Mouse (Mus musculus): ENCODE data around the gene Fam180a. TPM values are rescaled to one million over a fixed set of nuclear protein-coding genes. Genes with fewer than 3 reads are reported as not detected.

Gene Fam180a
- total and polyA plus RNA-seq, 3 experiments, result not detected

GRCm38 (mm10) chr6:35313520-35313919, 12.4 kb downstream of the Fam180a start:
- Histone ChIP-seq H3K9me3 (replicated peaks; ENCODE audit: low read length) (no peaks in the 10 kb centered on the region), H3K27me3 (replicated peaks) (no peaks in the 10 kb centered on the region), H3K79me2 (replicated peaks; ENCODE audit: control insufficient read depth, extremely low read depth, insufficient read depth, poor library complexity, severe bottlenecking) (no peaks in the 10 kb centered on the region), H3K27ac (ENCODE audit: insufficient read depth, low read depth) (no peak overlapping the region), H3K4me1 (ENCODE audit: control insufficient read depth in 1 of 2, insufficient read depth in 2 of 2) (peaks cover 2 to 20% of the 10 kb centered on the region in 2 experiments; a peak in 3 of 4 replicates), H3K4me3 (replicated peaks in 1 of 3; ENCODE audit: low read depth in 2 of 3, low read length in 2 of 3, poor library complexity in 1 of 3) (no peak overlapping the region), H3K36me3 (replicated peaks in 1 of 2; ENCODE audit: control insufficient read depth in 1 of 2, insufficient read depth in 1 of 2, low read length in 1 of 2) (no peaks in the 10 kb centered on the region), H3K9ac (ENCODE audit: insufficient read depth, low read depth) (no peak overlapping the region), H3K4me2 (ENCODE audit: insufficient read depth, low read depth, poor library complexity, severe bottlenecking) (no peak overlapping the region)
- dilution Hi-C loops (cut with MboI; ENCODE audit: extremely low pct_ligation_motif_present, extremely low pct_unique_long_range_greater_than_20kb, low sequenced_read_pairs), result no loop called here
- TF ChIP-seq RAD21 (IDR thresholded peaks at IDR 0.05; ENCODE audit: low read depth, low read length) (no peak), JUN (IDR thresholded peaks at IDR 0.05; ENCODE audit: insufficient read depth, low read depth, low read length) (no peak), NRF1 (IDR thresholded peaks at IDR 0.05; ENCODE audit: low read depth, low read length) (no peak), CTCF (conservative IDR thresholded peaks at IDR 0.05 in 1 of 2, IDR thresholded peaks at IDR 0.05 in 1 of 2; ENCODE audit: low read depth in 2 of 2, low read length in 2 of 2) (no peak), MAFK (IDR thresholded peaks at IDR 0.05; ENCODE audit: insufficient replicate concordance, low read length) (no peak), JUND (conservative IDR thresholded peaks at IDR 0.05; ENCODE audit: low read depth, low read length) (no peak), MAX (IDR thresholded peaks at IDR 0.05; ENCODE audit: low read length) (no peak), IRF4 (IDR thresholded peaks at IDR 0.05; ENCODE audit: low read depth, low read length) (no peak), EP300 (IDR thresholded peaks at IDR 0.05; ENCODE audit: low read length) (no peak), CHD1 (IDR thresholded peaks at IDR 0.05; ENCODE audit: low read depth, low read length) (no peak), POLR2AphosphoS2 (IDR thresholded peaks at IDR 0.05; ENCODE audit: low read depth, low read length) (no peak), SIN3A (IDR thresholded peaks at IDR 0.05; ENCODE audit: low read length) (no peak), SMC3 (IDR thresholded peaks at IDR 0.05; ENCODE audit: low read depth, low read length) (no peak), E2F4 (IDR thresholded peaks at IDR 0.05; ENCODE audit: insufficient replicate concordance, low read depth, low read length) (no peak), ELF1 (IDR thresholded peaks at IDR 0.05; ENCODE audit: low read depth, low read length) (no peak), NELFE (IDR thresholded peaks at IDR 0.05; ENCODE audit: low read depth, low read length) (no peak)
- DNase-seq (ENCODE audit: extremely low read depth), result no peak
- in situ Hi-C loops (cut with MboI; ENCODE audit: low pct_ligation_motif_present, low pct_unique_long_range_greater_than_20kb, low sequenced_read_pairs), result no loop called here

- Histone ChIP-seq H3K36me3 (replicated peaks in 1 of 2; ENCODE audit: control insufficient read depth in 1 of 2, insufficient read depth in 1 of 2, low read length in 1 of 2) (no peaks in the 10 kb centered on the region), H3K9me3 (replicated peaks; ENCODE audit: low read length) (no peaks in the 10 kb centered on the region), H3K9ac (ENCODE audit: insufficient read depth, low read depth) (no peak overlapping the region), H3K27ac (ENCODE audit: insufficient read depth, low read depth) (no peak overlapping the region), H3K4me3 (replicated peaks in 1 of 3; ENCODE audit: low read depth in 2 of 3, low read length in 2 of 3, poor library complexity in 1 of 3) (no peak overlapping the region), H3K79me2 (replicated peaks; ENCODE audit: control insufficient read depth, extremely low read depth, insufficient read depth, poor library complexity, severe bottlenecking) (no peaks in the 10 kb centered on the region), H3K27me3 (replicated peaks) (no peaks in the 10 kb centered on the region), H3K4me1 (ENCODE audit: control insufficient read depth in 1 of 2, insufficient read depth in 2 of 2) (peaks cover 2 to 6% of the 10 kb centered on the region in 2 experiments; a peak in 2 of 4 replicates), H3K4me2 (ENCODE audit: insufficient read depth, low read depth, poor library complexity, severe bottlenecking) (no peak overlapping the region)
- in situ Hi-C loops (cut with MboI; ENCODE audit: low pct_ligation_motif_present, low pct_unique_long_range_greater_than_20kb, low sequenced_read_pairs), result no loop called here
- TF ChIP-seq SMC3 (IDR thresholded peaks at IDR 0.05; ENCODE audit: low read depth, low read length) (no peak), ELF1 (IDR thresholded peaks at IDR 0.05; ENCODE audit: low read depth, low read length) (no peak), CTCF (conservative IDR thresholded peaks at IDR 0.05 in 1 of 2, IDR thresholded peaks at IDR 0.05 in 1 of 2; ENCODE audit: low read depth in 2 of 2, low read length in 2 of 2) (no peak), TCF12 (IDR thresholded peaks at IDR 0.05; ENCODE audit: low read depth, low read length) (no peak), KAT2A (IDR thresholded peaks at IDR 0.05; ENCODE audit: insufficient replicate concordance, low read length) (no peak), EP300 (IDR thresholded peaks at IDR 0.05; ENCODE audit: low read length) (no peak), TBP (conservative IDR thresholded peaks at IDR 0.05; ENCODE audit: low read depth, low read length) (no peak), ZC3H11A (IDR thresholded peaks at IDR 0.05; ENCODE audit: low read depth, low read length) (no peak), MAX (IDR thresholded peaks at IDR 0.05; ENCODE audit: low read length) (no peak), ZMIZ1 (IDR thresholded peaks at IDR 0.05; ENCODE audit: low read depth, low read length) (no peak), IRF4 (IDR thresholded peaks at IDR 0.05; ENCODE audit: low read depth, low read length) (no peak), UBTF (IDR thresholded peaks at IDR 0.05; ENCODE audit: low read depth, low read length) (no peak)
- dilution Hi-C loops (cut with MboI; ENCODE audit: extremely low pct_ligation_motif_present, extremely low pct_unique_long_range_greater_than_20kb, low sequenced_read_pairs), result no loop called here
- DNase-seq (ENCODE audit: extremely low read depth), result no peak
These were observed 16.5 kb downstream of the Fam180a start for GRCm38 (mm10) chr6:35309406-35309805.
